Mouse (Mus musculus) limb, embryonic 11.5 days (tissue): ENCODE results near the gene Arap1. TPM values are rescaled to one million over a fixed set of nuclear protein-coding genes. Genes with fewer than 3 reads are reported as not detected.
A peak's percentile ranks its signal among the peaks of the same experiment; 100 is the strongest.

Source experiments
- ATAC-seq: fragments of 200-750 bp; cut with Nextera tagmentation; 2 replicates; pipeline ENCODE4 v1.8.0; 2017; ENCODE audit warnings: low read depth; ENCODE audit not compliant: insufficient number of reproducible peaks, low FRiP score, low TSS enrichment
- DNase-seq: peaks from one replicate; pipeline ENCODE4 v3.0.0-alpha.2; 2015; ENCODE audit warnings: low spot score
- H3K27ac ChIP-seq: fragments of 300-500 bp; sonication (generic); replicated peaks from 2 replicates; pipeline ENCODE4 v1.5.1; 2014; ENCODE audit warnings: low read depth, mild to moderate bottlenecking, low read length
- H3K27me3 ChIP-seq: fragments of 300-500 bp; sonication (generic); 2 replicates; pipeline ENCODE4 v1.6.1; 2014; ENCODE audit warnings: mild to moderate bottlenecking, low read length, mixed read lengths; ENCODE audit not compliant: control insufficient read depth, insufficient read depth
- H3K36me3 ChIP-seq: fragments of 300-500 bp; sonication (generic); 2 replicates; pipeline ENCODE4 v1.6.1; 2014; ENCODE audit warnings: mild to moderate bottlenecking, low read length, moderate library complexity, mixed read lengths; ENCODE audit not compliant: control insufficient read depth, insufficient read depth
- H3K4me1 ChIP-seq: fragments of 300-500 bp; sonication (generic); 2 replicates; pipeline ENCODE4 v1.6.1; 2014; ENCODE audit warnings: low read length, mixed read lengths; ENCODE audit not compliant: control insufficient read depth, insufficient read depth
- H3K4me2 ChIP-seq: fragments of 300-500 bp; sonication (generic); 2 replicates; pipeline ENCODE4 v1.6.1; 2014; ENCODE audit warnings: low read depth, mild to moderate bottlenecking, moderate library complexity; ENCODE audit not compliant: severe bottlenecking
- H3K4me3 ChIP-seq: fragments of 300-500 bp; sonication (generic); 2 replicates; pipeline ENCODE4 v1.5.1; 2014; ENCODE audit warnings: low read depth, low read length
- H3K9ac ChIP-seq: fragments of 300-500 bp; sonication (generic); 2 replicates; pipeline ENCODE4 v1.6.1; 2014; ENCODE audit warnings: mild to moderate bottlenecking, low read length
- H3K9me3 ChIP-seq: fragments of 300-500 bp; sonication (generic); 2 replicates; pipeline ENCODE4 v1.6.1; 2016; ENCODE audit warnings: low read length; ENCODE audit not compliant: control insufficient read depth
- WGBS: fragments of 180-500 bp; shearing (Covaris S2); extraction: QIAGEN DNeasy Blood & Tissue Kit; methylation state at CpG from one replicate; pipeline ENCODE4 v1.1.7; 2014; 5-methylcytosine and 5-hydroxymethylcytosine counted together
- polyA plus RNA-seq: library from polyadenylated mRNA; unstranded; fragments of >200 nt; fragmentation: Nextera tagmentation; extraction: Ambion mirVana; gene quantifications from 2 replicates; pipeline ENCODE4 v1.2.1, GENCODE M21; 2014

Gene Arap1
- 14.3 and 16.6 TPM in 2 replicates for polyA plus RNA-seq

DNA sequence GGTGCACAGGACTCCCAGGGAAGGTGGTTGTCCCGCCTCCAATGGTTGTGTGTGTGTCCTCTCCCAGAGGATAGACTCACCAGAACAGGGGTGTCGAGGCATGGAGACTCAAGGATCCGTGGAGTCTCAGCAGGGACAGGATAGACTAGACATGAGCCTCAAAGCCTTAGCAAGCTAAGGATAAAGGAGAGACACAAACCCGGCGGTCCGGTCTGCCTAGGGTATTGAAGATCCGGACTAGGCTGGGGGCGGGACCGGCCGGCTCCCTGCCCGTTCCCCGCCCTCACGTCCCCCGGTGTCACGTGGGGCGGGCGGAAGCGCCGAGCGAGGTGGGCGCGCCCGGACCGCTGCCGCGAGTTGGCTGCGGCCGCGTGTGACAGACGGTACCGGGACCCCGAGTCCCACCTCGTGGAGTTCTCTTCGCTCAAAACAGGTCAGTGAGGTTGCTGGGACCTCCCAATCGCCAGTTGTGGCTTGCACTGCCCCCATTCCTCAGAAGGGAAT, at the start of gene Arap1:
Gene Arap1, plus strand, starts transcription at position 301 of the 504 bp plus-strand sequence.
- 0 out of 2 replicates have a peak, but pooled peaks cover 5% of the 10 kb centered on the region for H3K27me3 ChIP-seq
- peak within 1 kb of the TSS; percentile 96 for H3K4me2 ChIP-seq
- no peaks in the 10 kb centered on the region for H3K9me3 ChIP-seq
- H3K36me3 ChIP-seq, result no peaks in the 10 kb centered on the region
- H3K27ac ChIP-seq, result no peak within 1 kb of the TSS
- H3K4me1 ChIP-seq, result peaks cover 10% of the 10 kb centered on the region; the same call in 1 of the 2 replicates
- peak within 1 kb of the TSS; percentile 55 for H3K4me3 ChIP-seq
- DNase-seq (peak; percentile 71), ATAC-seq (peak; percentile 66)
- H3K9ac ChIP-seq, result peak within 1 kb of the TSS; percentile 45
- WGBS, result under 1% methylated on average over 35 of the region's 35 CpGs

DNA sequence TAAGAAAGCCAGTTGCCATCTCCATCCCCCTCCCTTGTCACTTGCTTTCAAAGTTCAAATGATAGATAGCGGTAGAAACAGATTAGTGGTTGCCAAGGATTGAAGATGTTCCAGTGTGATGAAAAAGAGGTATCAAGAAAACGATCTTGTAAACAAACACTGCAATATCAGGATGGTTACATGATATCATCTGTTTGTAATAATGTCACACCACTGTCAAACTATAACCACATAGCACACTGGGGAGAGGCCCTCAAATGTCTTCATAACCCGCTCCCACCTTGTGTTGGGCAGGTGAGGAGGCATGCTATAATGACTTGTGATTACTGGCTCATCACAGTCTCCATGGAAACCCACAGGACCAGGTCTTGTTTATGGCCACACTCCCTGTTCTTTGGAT, 49.5 kb upstream of the Arap1 start:
- Histone ChIP-seq H3K4me2 (no peak overlapping the region), H3K36me3 (no peaks in the 10 kb centered on the region), H3K27ac (no peak overlapping the region), H3K4me1 (peaks cover 15% of the 10 kb centered on the region), H3K9ac (no peak overlapping the region), H3K9me3 (no peaks in the 10 kb centered on the region), H3K27me3 (0 out of 2 replicates have a peak, but pooled peaks cover 2% of the 10 kb centered on the region), H3K4me3 (no peak overlapping the region)
- ATAC-seq (no peak), DNase-seq (no peak)
- 87% methylated on average over 3 of the region's 3 CpGs for WGBS

DNA sequence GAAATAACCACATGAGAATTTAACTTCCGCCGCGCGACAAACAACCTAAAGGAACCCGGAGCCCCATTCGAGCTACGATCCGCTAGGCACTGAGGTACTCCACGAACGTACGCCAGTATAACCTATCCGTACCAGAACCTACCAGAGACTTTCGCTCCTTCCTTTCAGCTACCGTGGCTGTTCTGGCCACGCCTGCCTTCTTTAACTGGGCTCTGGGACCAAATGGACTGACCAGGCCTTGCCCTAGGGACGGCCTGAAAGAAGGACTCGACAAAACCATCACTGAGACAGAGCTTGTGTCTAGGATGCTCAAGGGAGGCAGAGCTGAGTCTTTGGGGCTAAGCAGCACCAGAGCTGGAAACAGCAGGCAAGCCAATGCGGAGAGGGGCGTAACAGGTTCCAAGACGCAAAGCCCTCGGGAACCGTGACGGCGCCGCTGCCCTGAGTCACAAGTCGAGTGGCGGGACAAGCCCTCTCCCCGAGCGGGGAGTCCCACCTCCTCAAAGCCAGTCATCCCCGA, 46.4 kb upstream of the Arap1 start:
- Histone ChIP-seq H3K9me3 (no peaks in the 10 kb centered on the region), H3K36me3 (no peaks in the 10 kb centered on the region), H3K4me3 (peak overlapping the region; percentile 69), H3K27me3 (0 out of 2 replicates have a peak, but pooled peaks cover 2% of the 10 kb centered on the region), H3K4me1 (peaks cover 15% of the 10 kb centered on the region), H3K27ac (peak overlapping the region; percentile 18; the same call in 1 of the 2 replicates), H3K9ac (peak overlapping the region; percentile 67), H3K4me2 (peak overlapping the region; percentile 84)
- peak; percentile 10; the same call in 1 of the 2 replicates for ATAC-seq
- DNase-seq, result no peak
- WGBS, result 1% methylated on average over 30 of the region's 30 CpGs

DNA sequence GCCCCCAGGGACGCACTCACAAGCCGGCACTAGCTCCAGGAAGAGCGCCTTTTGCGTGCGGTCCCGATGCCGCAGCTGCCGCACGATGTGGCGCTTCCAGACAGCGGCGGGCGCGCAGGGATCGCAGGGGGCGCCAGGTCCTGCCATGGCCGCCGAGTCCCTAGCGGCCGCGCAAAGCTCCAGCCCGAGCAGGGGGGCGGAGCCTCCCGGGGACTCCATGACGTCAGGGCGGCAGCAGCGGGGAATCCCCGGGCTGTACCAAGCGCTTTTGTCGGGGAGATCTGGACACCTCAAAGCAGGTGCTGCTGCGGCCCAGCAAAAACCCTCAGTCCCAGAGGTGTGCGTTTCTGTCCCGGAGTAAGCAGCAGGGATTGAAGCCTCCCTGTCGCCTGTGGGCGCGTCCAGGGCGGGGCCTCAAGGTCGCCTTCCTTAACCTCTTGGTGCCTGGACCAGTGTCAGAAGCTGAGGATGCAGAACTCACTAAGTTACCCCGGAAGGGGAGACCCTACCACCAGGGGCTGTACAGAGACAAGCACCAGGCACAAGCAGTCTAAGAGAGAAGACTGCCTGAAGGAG, 45.9 kb upstream of the Arap1 start, which contains the start of gene Atg16l2:
Gene Atg16l2, minus strand, starts transcription at position 371 of the 576 bp plus-strand sequence.
- Histone ChIP-seq H3K4me1 (peaks cover 15% of the 10 kb centered on the region), H3K9ac (peak within 1 kb of the TSS; percentile 67), H3K36me3 (no peaks in the 10 kb centered on the region), H3K27ac (peak within 1 kb of the TSS; percentile 18; the same call in 1 of the 2 replicates), H3K27me3 (0 out of 2 replicates have a peak, but pooled peaks cover 2% of the 10 kb centered on the region), H3K4me2 (peak within 1 kb of the TSS; percentile 84), H3K4me3 (peak within 1 kb of the TSS; percentile 69), H3K9me3 (no peaks in the 10 kb centered on the region)
- ATAC-seq, result peak; percentile 98
- peak; percentile 95 for DNase-seq
- under 1% methylated on average over 39 of the region's 39 CpGs for WGBS

DNA sequence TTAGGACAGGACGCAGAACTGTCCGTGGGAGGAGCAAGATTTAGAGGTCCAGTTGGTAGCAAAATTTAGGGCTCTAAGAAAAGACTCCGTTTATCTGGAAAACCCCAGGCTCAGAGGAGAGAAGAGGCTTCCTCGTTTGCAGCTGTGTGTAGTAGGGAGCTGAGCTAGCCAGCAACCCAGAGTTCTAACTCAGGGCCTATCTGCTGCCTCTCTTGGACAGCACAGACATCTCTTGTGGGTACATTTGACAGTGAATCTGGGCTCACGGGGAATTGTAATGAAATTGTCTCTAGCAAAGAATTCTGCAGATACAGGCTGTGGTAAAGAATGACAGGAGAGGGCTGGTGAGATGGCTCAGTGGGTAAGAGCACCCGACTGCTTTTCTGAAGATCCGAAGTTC, 45.2 kb upstream of the Arap1 start:
- H3K27me3 ChIP-seq, result no peaks in the 10 kb centered on the region
- WGBS, result 27% methylated on average over 7 of the region's 7 CpGs
- no peaks in the 10 kb centered on the region for H3K9me3 ChIP-seq
- H3K36me3 ChIP-seq, result no peaks in the 10 kb centered on the region
- H3K4me3 ChIP-seq, result peak overlapping the region; percentile 69
- H3K4me1 ChIP-seq, result peaks cover 15% of the 10 kb centered on the region
- ATAC-seq (no peak), DNase-seq (no peak)
- peak overlapping the region; percentile 67; the same call in 1 of the 2 replicates for H3K9ac ChIP-seq
- peak overlapping the region; percentile 84 for H3K4me2 ChIP-seq
- H3K27ac ChIP-seq, result no peak overlapping the region

DNA sequence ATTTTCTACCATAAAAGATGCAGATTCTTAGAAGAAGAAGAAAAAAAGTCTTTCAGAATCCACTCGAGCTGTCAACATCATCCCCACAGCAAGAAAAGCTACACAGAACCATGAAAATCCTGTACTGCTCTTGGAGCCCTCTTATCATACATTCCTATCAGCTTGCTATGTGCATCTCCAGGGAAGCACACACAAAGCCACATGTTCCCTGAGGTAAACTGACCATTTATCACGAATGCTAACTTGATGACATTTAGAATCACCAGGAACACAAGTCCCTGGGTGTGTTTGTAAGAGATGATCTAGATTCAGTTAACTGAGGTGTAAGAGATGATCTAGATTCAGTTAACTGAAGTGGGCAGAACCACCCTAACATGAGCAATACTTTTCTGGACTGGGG, 41.0 kb upstream of the Arap1 start:
- no peak for ATAC-seq

DNA sequence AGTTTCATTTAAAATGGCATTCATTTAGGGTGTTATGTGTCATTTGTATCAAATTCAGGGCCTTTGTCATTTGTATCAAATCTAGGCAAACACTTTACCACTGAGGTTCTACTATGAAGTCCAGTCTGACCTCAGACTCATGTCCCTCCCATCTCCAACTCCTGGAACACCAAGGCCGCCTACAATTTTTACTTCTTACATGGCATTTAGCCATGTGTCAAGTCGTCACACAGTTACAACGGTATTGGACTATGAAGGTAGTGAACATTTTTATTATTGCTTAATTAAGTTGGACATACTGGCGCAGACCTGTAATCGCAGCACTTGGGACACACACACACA, 37.9 kb upstream of the Arap1 start:
- no peak for ATAC-seq
- no peak for DNase-seq
- Histone ChIP-seq H3K36me3 (no peaks in the 10 kb centered on the region), H3K4me2 (peak overlapping the region; percentile 39), H3K4me3 (peak overlapping the region; percentile 41), H3K9me3 (no peaks in the 10 kb centered on the region), H3K4me1 (no peaks in the 10 kb centered on the region), H3K27me3 (no peaks in the 10 kb centered on the region), H3K9ac (no peak overlapping the region), H3K27ac (no peak overlapping the region)
- 40% methylated on average over 5 of the region's 5 CpGs for WGBS

More for the DNA sequence above, 41.0 kb upstream of the Arap1 start:
- H3K9ac ChIP-seq, result no peak overlapping the region
- no peaks in the 10 kb centered on the region for H3K4me1 ChIP-seq
- DNase-seq, result no peak
- H3K27ac ChIP-seq, result no peak overlapping the region
- no peaks in the 10 kb centered on the region for H3K27me3 ChIP-seq
- no peaks in the 10 kb centered on the region for H3K36me3 ChIP-seq
- 55% methylated on average over 2 of the region's 2 CpGs for WGBS
- no peak overlapping the region for H3K4me3 ChIP-seq
- H3K4me2 ChIP-seq, result no peak overlapping the region
- H3K9me3 ChIP-seq, result no peaks in the 10 kb centered on the region

DNA sequence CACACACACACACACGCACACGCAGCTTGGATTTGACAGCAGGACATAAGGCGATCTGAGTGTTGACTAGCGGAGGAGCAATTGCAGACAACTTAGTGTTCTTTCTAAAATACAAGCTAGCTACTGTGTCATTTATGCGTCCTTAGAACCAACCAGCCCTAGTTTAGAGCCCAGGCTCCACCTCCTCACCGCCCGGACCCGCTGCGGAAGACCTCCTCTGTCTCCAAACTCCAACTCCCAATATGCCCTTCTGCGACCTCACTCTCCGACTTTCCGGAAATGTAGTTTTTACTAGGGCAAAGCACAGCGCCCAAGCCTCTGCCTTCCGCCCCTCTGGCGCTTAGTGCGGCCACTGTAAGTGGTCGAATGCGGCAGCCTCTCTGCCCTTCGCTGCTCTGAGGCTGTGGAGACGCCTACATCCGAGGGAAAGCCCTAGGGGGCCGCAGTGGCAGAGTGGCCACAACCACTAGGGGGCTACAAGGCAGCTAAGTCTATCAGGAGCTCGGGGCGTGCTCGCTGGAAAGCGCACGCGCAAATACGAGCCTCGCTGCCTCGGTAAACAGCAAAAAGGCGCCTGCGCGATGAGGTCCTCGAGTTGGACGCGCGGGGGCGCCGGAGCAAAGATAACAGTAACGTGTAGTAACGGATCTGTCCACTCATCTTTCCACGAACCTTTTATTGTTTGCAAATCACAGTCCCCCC, 37.4 kb upstream of the Arap1 start:
- peak overlapping the region; percentile 68 for H3K9ac ChIP-seq
- 2% methylated on average over 43 of the region's 43 CpGs for WGBS
- ATAC-seq, result peak; percentile 94

More for the DNA sequence above, 37.4 kb upstream of the Arap1 start:
- H3K4me1 ChIP-seq, result no peaks in the 10 kb centered on the region
- peak overlapping the region; percentile 41 for H3K4me3 ChIP-seq
- no peaks in the 10 kb centered on the region for H3K27me3 ChIP-seq
- peak; percentile 97 for DNase-seq
- H3K36me3 ChIP-seq, result no peaks in the 10 kb centered on the region
- peak overlapping the region; percentile 39 for H3K4me2 ChIP-seq
- H3K9me3 ChIP-seq, result no peaks in the 10 kb centered on the region
- peak overlapping the region; percentile 85 for H3K27ac ChIP-seq
